Mouse (Mus musculus) heart, embryonic 13.5 days (tissue): ENCODE results near the gene Cntln. TPM values are rescaled to one million over a fixed set of nuclear protein-coding genes. Genes with fewer than 3 reads are reported as not detected.

Source experiments
- ATAC-seq: fragments of 200-750 bp; cut with Nextera tagmentation; 2 replicates; pipeline ENCODE4 v1.8.0; 2017; ENCODE audit warnings: moderate TSS enrichment; ENCODE audit not compliant: insufficient number of reproducible peaks, low FRiP score, low TSS enrichment; ENCODE audit errors: extremely low read depth
- H3K27ac ChIP-seq: fragments of 300-500 bp; sonication (generic); replicated peaks from 2 replicates; pipeline ENCODE4 v1.5.1; 2015; ENCODE audit warnings: moderate library complexity, mild to moderate bottlenecking, inconsistent platforms
- H3K27me3 ChIP-seq: fragments of 300-500 bp; sonication (generic); replicated peaks from 2 replicates; pipeline ENCODE4 v1.6.1; 2015; ENCODE audit warnings: mild to moderate bottlenecking, inconsistent platforms
- H3K36me3 ChIP-seq: fragments of 300-500 bp; sonication (generic); 2 replicates; pipeline ENCODE4 v1.6.1; 2015; ENCODE audit warnings: mild to moderate bottlenecking, inconsistent platforms
- H3K4me1 ChIP-seq: fragments of 300-500 bp; sonication (generic); 2 replicates; pipeline ENCODE4 v1.6.1; 2015; ENCODE audit warnings: inconsistent platforms
- H3K4me2 ChIP-seq: fragments of 300-500 bp; sonication (generic); 2 replicates; pipeline ENCODE4 v1.6.1; 2015; ENCODE audit warnings: inconsistent platforms, mild to moderate bottlenecking, moderate library complexity
- H3K4me3 ChIP-seq: fragments of 300-500 bp; sonication (generic); 2 replicates; pipeline ENCODE4 v1.5.1; 2015; ENCODE audit warnings: moderate library complexity, mild to moderate bottlenecking, inconsistent platforms
- H3K9ac ChIP-seq: fragments of 300-500 bp; sonication (generic); 2 replicates; pipeline ENCODE4 v1.6.1; 2015; ENCODE audit warnings: inconsistent platforms, mild to moderate bottlenecking, moderate library complexity
- H3K9me3 ChIP-seq: fragments of 300-500 bp; sonication (generic); 2 replicates; pipeline ENCODE4 v1.6.1; 2016; ENCODE audit warnings: inconsistent platforms
- WGBS: fragments of 180-500 bp; shearing (Covaris S2); methylation state at CpG from one replicate; pipeline ENCODE4 v1.1.7; 2015; ENCODE audit warnings: mixed read lengths; 5-methylcytosine and 5-hydroxymethylcytosine counted together
- polyA plus RNA-seq: library from polyadenylated mRNA; unstranded; fragments of >200 nt; fragmentation: Nextera tagmentation; extraction: Ambion mirVana; gene quantifications from 2 replicates; pipeline ENCODE4 v1.2.1, GENCODE M21; 2015

The Cntln gene
- polyA plus RNA-seq, 1 experiment from 2014 or later, result 5.4 TPM

- no peak overlapping the region for H3K27ac ChIP-seq
- WGBS, result 66% methylated on average over 1 of the region's 1 CpGs
- H3K4me3 ChIP-seq, result no peak overlapping the region
- no peaks in the 10 kb centered on the region for H3K4me1 ChIP-seq
- H3K27me3 ChIP-seq, result no peaks in the 10 kb centered on the region
- no peaks in the 10 kb centered on the region for H3K9me3 ChIP-seq
- ATAC-seq, result no peak
- no peak overlapping the region for H3K9ac ChIP-seq
- no peak overlapping the region for H3K4me2 ChIP-seq
- H3K36me3 ChIP-seq, result peaks cover 8% of the 10 kb centered on the region
Observed at GRCm38 (mm10) chr4:85054616-85055015, 170.5 kb downstream of the Cntln start.

- 72% methylated on average over 2 of the region's 2 CpGs for WGBS
- H3K9ac ChIP-seq, result no peak overlapping the region
- H3K36me3 ChIP-seq, result peaks cover 4% of the 10 kb centered on the region
Observed at GRCm38 (mm10) chr4:85059598-85059997, 175.5 kb downstream of the Cntln start.

GRCm38 (mm10) chr4:85061676-85062075 lies 177.6 kb downstream of the Cntln start:
- H3K27ac ChIP-seq, result no peak overlapping the region
- ATAC-seq, result no peak

More at GRCm38 (mm10) chr4:85059598-85059997, 175.5 kb downstream of the Cntln start:
- ATAC-seq, result no peak
- H3K27me3 ChIP-seq, result no peaks in the 10 kb centered on the region
- no peaks in the 10 kb centered on the region for H3K4me1 ChIP-seq
- no peak overlapping the region for H3K27ac ChIP-seq
- H3K4me2 ChIP-seq, result no peak overlapping the region
- no peak overlapping the region for H3K4me3 ChIP-seq
- H3K9me3 ChIP-seq, result no peaks in the 10 kb centered on the region

GRCm38 (mm10) chr4:85096033-85096432 lies 211.9 kb downstream of the Cntln start:
- Histone ChIP-seq H3K9ac (no peak overlapping the region), H3K27me3 (no peaks in the 10 kb centered on the region), H3K4me3 (no peak overlapping the region), H3K4me2 (no peak overlapping the region), H3K27ac (no peak overlapping the region), H3K4me1 (no peaks in the 10 kb centered on the region), H3K9me3 (no peaks in the 10 kb centered on the region), H3K36me3 (peaks cover 10% of the 10 kb centered on the region)
- 83% methylated on average over 4 of the region's 4 CpGs for WGBS
- ATAC-seq, result no peak

More at GRCm38 (mm10) chr4:85061676-85062075, 177.6 kb downstream of the Cntln start:
- no peaks in the 10 kb centered on the region for H3K4me1 ChIP-seq
- H3K27me3 ChIP-seq, result no peaks in the 10 kb centered on the region
- H3K4me3 ChIP-seq, result no peak overlapping the region
- H3K9me3 ChIP-seq, result no peaks in the 10 kb centered on the region
- no peak overlapping the region for H3K4me2 ChIP-seq
- no peak overlapping the region for H3K9ac ChIP-seq
- 45% methylated on average over 2 of the region's 2 CpGs for WGBS
- H3K36me3 ChIP-seq, result no peaks in the 10 kb centered on the region

- WGBS, result 12% methylated on average over 7 of the region's 7 CpGs
Observed at GRCm38 (mm10) chr4:85096682-85097081, 212.6 kb downstream of the Cntln start.

GRCm38 (mm10) chr4:85102168-85102567 lies 218.1 kb downstream of the Cntln start:
- Histone ChIP-seq H3K4me3 (no peak overlapping the region), H3K27ac (no peak overlapping the region), H3K4me2 (no peak overlapping the region), H3K36me3 (peaks cover 19% of the 10 kb centered on the region), H3K9me3 (no peaks in the 10 kb centered on the region), H3K9ac (no peak overlapping the region), H3K27me3 (no peaks in the 10 kb centered on the region), H3K4me1 (no peaks in the 10 kb centered on the region)
- 83% methylated on average over 4 of the region's 4 CpGs for WGBS
- ATAC-seq, result no peak

More at GRCm38 (mm10) chr4:85096682-85097081, 212.6 kb downstream of the Cntln start:
- Histone ChIP-seq H3K9me3 (no peaks in the 10 kb centered on the region), H3K4me3 (no peak overlapping the region), H3K9ac (no peak overlapping the region), H3K36me3 (peaks cover 11% of the 10 kb centered on the region), H3K27me3 (no peaks in the 10 kb centered on the region), H3K4me1 (no peaks in the 10 kb centered on the region), H3K4me2 (no peak overlapping the region), H3K27ac (no peak overlapping the region)
- no peak for ATAC-seq

GRCm38 (mm10) chr4:85106416-85106815 lies 222.3 kb downstream of the Cntln start:
- no peaks in the 10 kb centered on the region for H3K9me3 ChIP-seq
- peaks cover 8% of the 10 kb centered on the region; the same call in 1 of the 2 replicates for H3K36me3 ChIP-seq
- no peak overlapping the region for H3K27ac ChIP-seq
- H3K27me3 ChIP-seq, result no peaks in the 10 kb centered on the region
- H3K4me3 ChIP-seq, result no peak overlapping the region
- H3K4me2 ChIP-seq, result no peak overlapping the region
- no peaks in the 10 kb centered on the region for H3K4me1 ChIP-seq
- 58% methylated on average over 1 of the region's 1 CpGs for WGBS
- no peak for ATAC-seq
- H3K9ac ChIP-seq, result no peak overlapping the region

GRCm38 (mm10) chr4:85106961-85107360 lies 222.9 kb downstream of the Cntln start:
- WGBS, result 75% methylated on average over 2 of the region's 2 CpGs
- no peak for ATAC-seq
- Histone ChIP-seq H3K4me1 (no peaks in the 10 kb centered on the region), H3K36me3 (peaks cover 7% of the 10 kb centered on the region; the same call in 1 of the 2 replicates), H3K9me3 (no peaks in the 10 kb centered on the region), H3K9ac (no peak overlapping the region), H3K27me3 (no peaks in the 10 kb centered on the region), H3K4me2 (no peak overlapping the region), H3K4me3 (no peak overlapping the region), H3K27ac (no peak overlapping the region)

GRCm38 (mm10) chr4:85120271-85120670 lies 236.2 kb downstream of the Cntln start:
- 0 out of 2 replicates have a peak, but pooled peaks cover 3% of the 10 kb centered on the region for H3K36me3 ChIP-seq
- H3K9ac ChIP-seq, result no peak overlapping the region
- ATAC-seq, result no peak
- no peak overlapping the region for H3K4me3 ChIP-seq
- no peaks in the 10 kb centered on the region for H3K27me3 ChIP-seq
- H3K9me3 ChIP-seq, result no peaks in the 10 kb centered on the region
- 87% methylated on average over 3 of the region's 3 CpGs for WGBS
- H3K27ac ChIP-seq, result no peak overlapping the region
- no peaks in the 10 kb centered on the region for H3K4me1 ChIP-seq
- H3K4me2 ChIP-seq, result no peak overlapping the region

GRCm38 (mm10) chr4:85149726-85150125 lies 265.6 kb downstream of the Cntln start:
- Histone ChIP-seq H3K36me3 (no peaks in the 10 kb centered on the region), H3K9ac (no peak overlapping the region), H3K4me3 (no peak overlapping the region), H3K4me2 (no peak overlapping the region), H3K4me1 (no peaks in the 10 kb centered on the region), H3K27ac (no peak overlapping the region), H3K9me3 (no peaks in the 10 kb centered on the region), H3K27me3 (no peaks in the 10 kb centered on the region)
- WGBS, result 63% methylated on average over 5 of the region's 5 CpGs
- ATAC-seq, result no peak

- no peak overlapping the region for H3K27ac ChIP-seq
- ATAC-seq, result no peak
- H3K9ac ChIP-seq, result no peak overlapping the region
- no peaks in the 10 kb centered on the region for H3K27me3 ChIP-seq
- 77% methylated on average over 7 of the region's 7 CpGs for WGBS
- H3K4me1 ChIP-seq, result no peaks in the 10 kb centered on the region
- no peaks in the 10 kb centered on the region for H3K36me3 ChIP-seq
- no peak overlapping the region for H3K4me2 ChIP-seq
- H3K9me3 ChIP-seq, result no peaks in the 10 kb centered on the region
- H3K4me3 ChIP-seq, result no peak overlapping the region
Observed at GRCm38 (mm10) chr4:85151881-85152280, 267.8 kb downstream of the Cntln start.

- 63% methylated on average over 1 of the region's 1 CpGs for WGBS
- no peak overlapping the region for H3K27ac ChIP-seq
Observed at GRCm38 (mm10) chr4:85154361-85154760, 270.3 kb downstream of the Cntln start.

More at GRCm38 (mm10) chr4:85154361-85154760, 270.3 kb downstream of the Cntln start:
- no peaks in the 10 kb centered on the region for H3K36me3 ChIP-seq
- no peaks in the 10 kb centered on the region for H3K4me1 ChIP-seq
- H3K9me3 ChIP-seq, result no peaks in the 10 kb centered on the region
- no peaks in the 10 kb centered on the region for H3K27me3 ChIP-seq
- no peak overlapping the region for H3K4me3 ChIP-seq
- no peak overlapping the region for H3K9ac ChIP-seq
- no peak overlapping the region for H3K4me2 ChIP-seq
- no peak for ATAC-seq
